16 mouse cellular contexts compared by ENCODE assay signal in the genomic region with DNA sequence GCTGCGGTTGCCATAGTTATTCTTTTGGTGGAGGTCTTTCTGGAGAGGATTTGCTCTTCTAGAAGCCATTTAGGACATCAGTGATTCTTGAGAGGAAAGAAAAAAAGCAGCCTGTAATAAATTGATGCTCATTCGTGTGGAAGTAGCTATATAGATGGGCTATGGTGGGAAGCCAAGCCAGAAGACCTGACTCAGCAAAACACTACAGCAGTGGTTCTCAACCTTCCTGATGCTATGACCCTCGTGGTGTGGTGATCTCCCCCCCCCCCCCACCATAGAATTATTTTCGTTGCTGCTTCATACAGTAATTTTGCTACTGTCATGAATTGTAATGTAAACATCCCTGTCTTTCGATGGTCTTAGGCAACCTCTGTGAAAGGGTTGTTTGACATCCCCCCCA.
"Had no signal": no experiment of that assay in that cellular context is flagged by ENCODE, and none has a peak within 500 bp of the region (broad histone marks: within the 10 kb centered on the region; RNA-seq: fewer than 3 reads in every experiment).

No protein-coding gene starts in this region.

- H3K27ac ChIP-seq: neural tube, embryonic 13.5 days; neural tube, embryonic 15.5 days; stomach, embryonic 15.5 days; stomach, postnatal 0 days had no signal

- H3K36me3 ChIP-seq: neural tube, embryonic 13.5 days; neural tube, embryonic 15.5 days; stomach, embryonic 15.5 days had no signal

- H3K4me1 ChIP-seq: neural tube, embryonic 13.5 days; neural tube, embryonic 15.5 days; stomach, embryonic 15.5 days had no signal

- DNase-seq: retina, postnatal 1 day; right cerebral cortex, adult 18-20 months; right cerebral cortex, postnatal 14 days; right cerebral cortex, postnatal 25 days; right cerebral cortex, postnatal 4 days; spleen, adult 18-20 months; thymus, adult 18-20 months; thymus, adult 2 months; thymus, postnatal 14 days; thymus, postnatal 25 days; thymus, postnatal 36 days; thymus, postnatal 4 days had no signal

- H3K4me2 ChIP-seq: neural tube, embryonic 13.5 days; neural tube, embryonic 15.5 days; stomach, embryonic 15.5 days had no signal

- H3K4me3 ChIP-seq: neural tube, embryonic 13.5 days; neural tube, embryonic 15.5 days; stomach, embryonic 15.5 days had no signal

- H3K9ac ChIP-seq: neural tube, embryonic 13.5 days; neural tube, embryonic 15.5 days; stomach, embryonic 15.5 days had no signal

- H3K9me3 ChIP-seq: neural tube, embryonic 13.5 days; neural tube, embryonic 15.5 days; stomach, embryonic 15.5 days had no signal

- H3K27me3 ChIP-seq: neural tube, embryonic 13.5 days; neural tube, embryonic 15.5 days; stomach, embryonic 15.5 days had no signal
